Mouse (Mus musculus) cerebellum, postnatal 25 days (tissue): Measurements from ENCODE around the gene Cntfr.
A peak's percentile ranks its signal among the peaks of the same experiment; 100 is the strongest.

ENCODE experiments used
- DNase-seq, 2 experiments: peaks; one replicate each; pipeline ENCODE4 v3.0.0; 2021; ENCODE audit warnings: mixed read lengths in 2 of 2

The Cntfr gene

DNA sequence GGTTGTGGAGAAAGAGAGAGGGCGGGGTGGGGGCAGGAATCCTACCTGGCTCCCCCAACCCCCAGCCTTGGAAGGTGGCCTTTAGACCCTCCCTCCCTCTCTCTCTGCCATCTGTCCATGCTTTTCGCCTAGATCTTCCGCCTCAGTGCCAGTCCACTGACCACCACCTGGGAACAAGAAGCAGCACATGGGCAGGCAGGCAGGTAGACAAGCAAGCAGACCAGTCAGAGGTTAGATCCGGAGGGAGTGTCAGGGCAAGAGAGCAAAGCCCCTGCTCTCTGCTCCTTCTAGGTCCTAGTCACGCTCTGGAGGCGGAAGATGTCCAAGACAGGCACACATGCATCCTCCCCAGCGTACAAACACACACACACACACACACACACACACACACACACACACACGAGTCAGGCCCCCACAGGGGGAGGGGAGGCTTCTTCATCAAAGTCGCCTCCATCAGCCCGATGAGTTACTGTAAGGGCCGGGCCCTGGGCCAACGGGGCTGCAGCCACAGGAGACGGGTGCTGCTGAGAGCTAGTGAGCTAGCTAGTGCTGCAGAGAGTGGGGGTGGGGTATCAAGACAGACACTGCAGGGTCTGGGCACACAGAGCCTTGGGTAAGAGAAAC is 19.8 kb downstream of the Cntfr start:
- peak; percentile 64 to 78 for DNase-seq

- peak; percentile 65 to 73 for DNase-seq
These were observed 20.5 kb downstream of the Cntfr start for GRCm38 (mm10) chr4:41676248-41677005.

DNA sequence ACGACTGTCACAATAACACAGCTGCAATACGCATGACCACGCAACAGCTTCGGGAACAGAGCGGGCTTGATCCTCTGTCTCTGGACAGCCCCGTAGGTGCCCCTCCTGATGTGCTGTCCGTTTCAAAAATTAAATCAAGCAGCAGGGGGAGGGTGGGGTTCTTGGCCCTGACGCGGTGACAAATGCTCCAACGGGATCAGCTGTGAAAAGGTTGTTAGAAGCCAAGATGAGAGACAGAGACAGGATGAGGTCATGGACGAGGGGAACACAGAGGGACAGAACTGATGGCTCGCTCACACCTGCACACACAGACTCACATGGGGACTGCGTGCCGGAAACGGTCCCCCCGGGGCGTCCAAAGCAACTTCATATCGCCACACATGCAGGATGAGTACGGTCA is 23.7 kb downstream of the Cntfr start:
- DNase-seq, result no peak

- DNase-seq, result no peak
These were observed 24.3 kb downstream of the Cntfr start for GRCm38 (mm10) chr4:41672522-41672963.

GRCm38 (mm10) chr4:41671963-41672480 is 24.9 kb downstream of the Cntfr start:
- DNase-seq, result no peak

GRCm38 (mm10) chr4:41671500-41671899 is 25.4 kb downstream of the Cntfr start:
- DNase-seq, result no peak

DNA sequence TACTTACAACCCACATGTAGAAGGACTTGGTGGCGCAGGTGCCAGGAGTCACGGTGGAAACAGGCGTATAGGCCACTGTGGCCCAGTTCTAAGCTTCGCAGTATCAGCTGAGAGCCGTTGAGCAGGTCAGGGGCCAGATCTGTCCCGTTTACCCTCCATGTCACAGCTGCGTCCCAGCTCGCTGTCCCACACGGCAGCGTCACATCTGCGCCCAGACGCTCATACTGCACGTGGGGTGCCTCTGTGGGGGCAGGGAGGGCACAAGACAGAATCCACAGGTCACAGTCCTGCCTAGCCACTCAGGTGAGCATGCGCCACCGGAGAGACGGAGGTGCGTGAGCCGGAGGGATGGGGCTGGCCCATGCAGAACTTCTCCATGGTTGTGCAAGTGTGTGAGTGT is 26.1 kb downstream of the Cntfr start:
- DNase-seq, result no peak

- no peak for DNase-seq
These were observed 30.2 kb downstream of the Cntfr start for GRCm38 (mm10) chr4:41666646-41667045.

- no peak for DNase-seq
These were observed 31.7 kb downstream of the Cntfr start for GRCm38 (mm10) chr4:41665009-41665675.

GRCm38 (mm10) chr4:41664533-41664932 is 32.4 kb downstream of the Cntfr start:
- DNase-seq, result no peak

- no peak for DNase-seq
These were observed 33.3 kb downstream of the Cntfr start for GRCm38 (mm10) chr4:41663614-41664013.

DNA sequence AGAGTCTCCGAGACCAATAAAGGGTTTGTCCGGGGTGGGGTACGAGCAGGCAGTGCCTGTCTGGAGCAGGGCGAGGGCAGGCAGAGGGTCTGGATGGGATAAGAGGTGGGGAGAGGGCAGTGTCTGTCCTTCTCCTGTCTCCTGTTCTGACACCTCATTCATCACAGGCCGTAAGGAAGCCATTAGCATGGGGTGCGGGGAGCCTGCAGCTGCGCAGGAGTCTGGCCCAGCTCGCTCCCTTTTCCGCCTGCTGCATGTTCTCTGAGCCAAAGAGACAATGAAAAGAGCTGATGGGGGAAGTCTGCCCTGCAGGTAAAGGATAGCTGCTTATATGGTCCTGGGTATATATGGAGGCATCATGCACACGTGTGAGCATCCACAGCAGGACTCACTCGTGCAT is 34.2 kb downstream of the Cntfr start:
- no peak for DNase-seq

DNA sequence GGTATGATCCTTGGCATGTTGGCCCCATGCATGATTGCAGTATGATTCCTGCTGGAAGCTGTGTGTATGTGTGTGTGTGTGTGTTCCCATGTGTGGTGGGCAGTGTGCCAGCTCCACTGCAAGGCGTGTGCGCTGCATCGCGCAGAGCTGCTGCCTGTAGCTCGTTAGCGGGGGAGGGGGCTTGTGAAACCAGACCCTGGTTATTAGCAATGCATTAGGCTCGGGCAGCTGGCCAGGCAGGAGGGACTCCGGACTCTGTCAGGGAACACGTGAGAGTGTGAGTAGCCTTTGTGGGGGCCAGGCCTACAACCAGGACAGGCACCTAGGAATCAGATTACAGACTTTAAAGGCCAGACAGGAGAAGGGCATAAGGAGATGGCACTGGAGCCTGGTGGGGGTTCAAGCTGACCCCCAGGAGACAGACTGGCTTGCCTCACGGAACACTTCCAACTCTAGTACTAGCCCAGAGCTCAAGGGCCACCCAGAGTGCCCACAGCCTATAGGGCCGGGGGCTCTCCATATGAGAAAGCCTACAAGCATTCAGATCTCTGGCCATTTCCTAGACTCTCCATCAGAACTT is 35.9 kb downstream of the Cntfr start:
- DNase-seq, result peak in 1 of 2 experiments; percentile 48

DNA sequence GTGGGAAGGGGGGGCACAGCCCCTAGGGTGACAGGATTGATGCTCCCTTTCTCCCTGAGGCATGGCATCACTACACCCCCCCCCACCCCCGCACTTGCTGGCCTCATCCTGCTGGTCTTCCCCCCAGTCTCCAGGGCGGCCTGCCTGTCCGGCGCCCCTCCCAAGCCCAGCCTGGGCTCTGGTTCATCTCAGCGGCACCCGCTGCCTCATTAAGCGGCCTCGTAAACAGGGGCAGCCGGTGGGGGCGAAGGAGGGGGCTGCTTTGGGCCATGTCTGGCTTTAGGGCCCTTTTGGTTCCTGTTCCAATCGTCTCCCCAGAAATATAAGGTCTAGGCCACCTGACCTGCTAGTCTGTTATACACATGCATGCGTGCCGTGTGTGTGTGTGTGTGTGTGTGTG is 37.3 kb downstream of the Cntfr start:
- no peak for DNase-seq

DNA sequence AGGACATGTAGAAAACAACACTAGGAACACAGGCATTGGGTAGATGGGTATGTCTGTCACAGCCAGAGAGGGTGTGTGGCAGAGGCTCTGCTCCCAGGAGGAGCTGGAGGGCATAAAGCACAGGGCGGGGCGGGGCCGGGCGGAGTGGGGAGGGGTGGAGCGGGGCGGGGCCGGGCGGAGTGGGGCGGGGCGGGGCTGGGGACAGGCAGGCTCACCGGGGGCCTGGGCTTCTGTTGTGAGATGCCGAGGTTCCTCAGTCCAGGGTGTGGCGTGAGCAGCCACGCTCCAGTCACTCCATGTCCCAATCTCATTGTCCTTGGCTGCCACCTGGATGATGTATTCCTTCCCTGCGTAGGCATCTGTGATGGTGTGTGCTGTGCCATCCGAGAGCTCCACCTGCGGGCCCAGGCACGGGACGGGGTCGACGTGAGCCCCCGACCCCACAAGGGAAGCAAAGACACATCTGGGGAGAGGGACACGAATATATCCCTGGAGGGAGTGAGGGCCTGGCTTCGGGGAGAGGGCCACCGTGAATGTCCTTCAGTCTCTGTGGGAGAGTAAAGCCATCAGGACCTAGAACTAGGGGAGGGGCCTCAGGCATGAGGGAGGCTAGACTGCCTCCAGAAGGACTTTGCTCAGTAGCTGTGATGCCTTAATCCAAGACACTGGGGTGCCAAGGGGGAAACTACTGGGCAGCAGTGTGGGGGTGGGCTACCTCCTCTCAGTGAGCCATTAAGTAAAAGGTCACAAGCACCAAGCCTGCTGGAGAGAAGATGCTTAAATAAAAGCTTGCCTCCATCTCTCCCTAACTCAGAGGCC is 38.1 kb downstream of the Cntfr start:
- no peak for DNase-seq

DNA sequence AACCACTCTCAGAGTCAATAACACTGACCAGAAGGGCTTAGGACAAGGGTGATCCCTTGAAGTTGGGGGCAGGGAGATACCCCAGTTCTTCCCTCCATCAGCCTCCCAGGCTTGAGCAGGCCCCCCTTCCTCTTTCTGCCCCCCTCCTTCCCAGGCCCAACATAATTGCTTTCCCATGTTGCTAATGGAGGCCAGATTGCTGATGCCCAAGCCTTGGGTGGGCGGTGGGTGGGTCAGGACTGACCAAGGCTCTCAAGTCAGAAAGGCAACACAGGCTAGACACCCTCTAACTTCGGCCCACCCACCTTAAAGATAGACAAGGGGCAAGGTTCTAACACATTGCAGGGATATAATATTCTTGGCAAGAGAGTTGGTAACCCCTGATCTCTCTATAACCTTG is 41.4 kb downstream of the Cntfr start:
- no peak for DNase-seq

DNA sequence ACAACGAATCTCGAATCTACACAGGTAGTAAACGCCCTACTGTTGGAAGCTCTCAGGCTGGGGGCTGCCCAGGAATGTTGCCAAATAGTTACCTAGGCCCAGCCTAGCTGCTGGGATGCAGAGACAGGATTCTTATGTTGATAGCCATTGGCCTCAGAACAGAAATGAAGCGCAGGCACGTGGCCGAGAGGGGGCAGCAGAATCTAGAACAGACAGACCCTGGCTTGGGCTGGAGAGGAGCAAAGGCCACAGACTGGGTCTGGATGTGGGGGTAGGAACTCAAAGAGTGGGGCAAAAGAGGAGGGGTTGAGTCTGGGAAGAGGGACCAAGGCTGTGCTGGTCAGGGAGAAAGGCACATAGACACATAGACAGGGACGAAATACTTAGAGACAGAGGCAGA is 42.7 kb downstream of the Cntfr start:
- peak; percentile 83 to 88 for DNase-seq

DNA sequence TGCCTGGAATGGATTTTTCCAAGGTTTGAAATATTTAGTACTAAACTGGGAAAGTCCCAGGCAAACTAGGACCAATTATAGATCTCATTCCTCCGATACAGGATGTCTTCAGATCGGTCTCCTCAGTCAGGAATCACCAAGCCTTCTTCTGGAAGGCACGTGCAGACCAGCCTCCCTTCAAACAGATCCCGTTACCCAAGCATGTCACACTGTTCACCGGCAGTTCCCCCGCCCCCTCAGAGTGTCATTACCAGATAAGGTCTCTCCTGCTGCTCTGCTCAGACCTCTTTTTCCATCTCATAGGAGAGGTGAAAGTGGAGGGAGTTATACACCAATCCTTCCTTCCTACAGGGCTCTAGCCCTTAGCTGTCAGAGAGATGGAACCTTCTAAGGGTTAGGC is 43.2 kb downstream of the Cntfr start:
- no peak for DNase-seq

DNA sequence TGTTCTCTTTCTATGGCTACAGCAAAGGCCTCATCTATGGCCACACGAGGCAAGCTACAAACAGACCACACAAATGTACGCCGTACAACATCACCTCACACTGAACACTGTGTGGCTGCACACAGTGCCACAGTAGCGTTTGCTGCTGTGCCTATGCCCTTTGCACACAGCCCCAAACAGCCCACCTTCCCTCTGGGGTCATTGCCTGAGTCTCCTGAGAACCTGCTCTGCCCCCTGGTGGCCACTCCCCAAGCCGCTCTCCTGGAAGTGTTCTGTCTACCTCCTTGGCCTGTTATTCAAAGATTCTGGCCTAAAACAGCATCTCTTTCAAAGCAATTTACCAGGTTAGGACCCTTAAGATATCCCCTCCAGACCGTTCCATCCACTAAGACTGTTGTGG is 43.6 kb downstream of the Cntfr start:
- DNase-seq, result peak; percentile 88 to 92

- no peak for DNase-seq
These were observed 48.3 kb downstream of the Cntfr start for GRCm38 (mm10) chr4:41648627-41649026.

- no peak for DNase-seq
These were observed 48.7 kb downstream of the Cntfr start for GRCm38 (mm10) chr4:41648157-41648556.

- DNase-seq, result peak; percentile 58 to 73
These were observed 51.4 kb downstream of the Cntfr start for GRCm38 (mm10) chr4:41645488-41645887.
